Mouse (Mus musculus) embryonic facial prominence, embryonic 12.5 days (tissue): ENCODE measurements around the gene Pou5f1. TPM values are rescaled to one million over a fixed set of nuclear protein-coding genes. Genes with fewer than 3 reads are reported as not detected.

Source experiments
- ATAC-seq: fragments of 200-750 bp; cut with Nextera tagmentation; 2 replicates; pipeline ENCODE4 v1.8.0; 2017; ENCODE audit not compliant: insufficient number of reproducible peaks, insufficient read depth, low FRiP score, low TSS enrichment
- H3K27ac ChIP-seq: fragments of 300-500 bp; sonication (generic); 2 replicates; pipeline ENCODE4 v1.5.1; 2016; ENCODE audit warnings: mild to moderate bottlenecking
- H3K27me3 ChIP-seq: fragments of 300-500 bp; sonication (generic); 2 replicates; pipeline ENCODE4 v1.6.1; 2016; ENCODE audit warnings: mild to moderate bottlenecking, moderate library complexity
- H3K36me3 ChIP-seq: fragments of 300-500 bp; sonication (generic); 2 replicates; pipeline ENCODE4 v1.6.1; 2016; ENCODE audit warnings: mild to moderate bottlenecking
- H3K4me1 ChIP-seq: fragments of 300-500 bp; sonication (generic); 2 replicates; pipeline ENCODE4 v1.6.1; 2016
- H3K4me2 ChIP-seq: fragments of 300-500 bp; sonication (generic); replicated peaks from 2 replicates; pipeline ENCODE4 v1.6.1; 2016; ENCODE audit warnings: mild to moderate bottlenecking, moderate library complexity
- H3K4me3 ChIP-seq: fragments of 300-500 bp; sonication (generic); 2 replicates; pipeline ENCODE4 v1.5.1; 2016; ENCODE audit warnings: mild to moderate bottlenecking
- H3K9ac ChIP-seq: fragments of 300-500 bp; sonication (generic); 2 replicates; pipeline ENCODE4 v1.6.1; 2016; ENCODE audit warnings: mild to moderate bottlenecking, moderate library complexity
- H3K9me3 ChIP-seq: fragments of 300-500 bp; sonication (generic); 2 replicates; pipeline ENCODE4 v1.6.1; 2016; ENCODE audit warnings: mild to moderate bottlenecking, moderate library complexity
- WGBS: fragments of 180-500 bp; shearing (Covaris S2); methylation state at CpG from one replicate; pipeline ENCODE4 v1.1.7; 2016; 5-methylcytosine and 5-hydroxymethylcytosine counted together
- polyA plus RNA-seq: library from polyadenylated mRNA; unstranded; fragments of >200 nt; fragmentation: Nextera tagmentation; extraction: Ambion mirVana; gene quantifications from 2 replicates; pipeline ENCODE4 v1.2.1, GENCODE M21; 2016

Pou5f1 gene
- polyA plus RNA-seq, 1 experiment from 2014 or later, result not detected

GRCm38 (mm10) chr17:35539540-35539939 is 33.7 kb downstream of the Pou5f1 start:
- no peaks in the 10 kb centered on the region for H3K27me3 ChIP-seq
- H3K4me3 ChIP-seq, result no peak overlapping the region
- H3K4me2 ChIP-seq, result no peak overlapping the region
- whole genome bisulfite sequencing, result 58% methylated on average over 10 of the region's 10 CpGs
- no peaks in the 10 kb centered on the region for H3K4me1 ChIP-seq
- H3K27ac ChIP-seq, result no peak overlapping the region
- no peak overlapping the region for H3K9ac ChIP-seq
- H3K9me3 ChIP-seq, result no peaks in the 10 kb centered on the region
- H3K36me3 ChIP-seq, result no peaks in the 10 kb centered on the region
- no peak for ATAC-seq

GRCm38 (mm10) chr17:35542761-35543411 is 37.1 kb downstream of the Pou5f1 start:
- Histone ChIP-seq H3K27ac (no peak overlapping the region), H3K27me3 (no peaks in the 10 kb centered on the region), H3K9ac (no peak overlapping the region), H3K4me2 (no peak overlapping the region), H3K4me1 (0 out of 2 replicates have a peak, but pooled peaks cover 6% of the 10 kb centered on the region), H3K4me3 (no peak overlapping the region), H3K36me3 (no peaks in the 10 kb centered on the region), H3K9me3 (no peaks in the 10 kb centered on the region)
- WGBS, result 80% methylated on average over 15 of the region's 15 CpGs
- ATAC-seq, result no peak

- WGBS, result 46% methylated on average over 14 of the region's 14 CpGs
- Histone ChIP-seq H3K4me1 (0 out of 2 replicates have a peak, but pooled peaks cover 6% of the 10 kb centered on the region), H3K9ac (no peak overlapping the region), H3K4me2 (no peak overlapping the region), H3K36me3 (no peaks in the 10 kb centered on the region), H3K9me3 (no peaks in the 10 kb centered on the region), H3K27ac (no peak overlapping the region), H3K4me3 (no peak overlapping the region), H3K27me3 (no peaks in the 10 kb centered on the region)
- no peak for ATAC-seq
These were observed 37.6 kb downstream of the Pou5f1 start for GRCm38 (mm10) chr17:35543412-35543861.

GRCm38 (mm10) chr17:35544001-35544400 is 38.2 kb downstream of the Pou5f1 start:
- 0 out of 2 replicates have a peak, but pooled peaks cover 6% of the 10 kb centered on the region for H3K4me1 ChIP-seq
- ATAC-seq, result no peak
- H3K4me2 ChIP-seq, result no peak overlapping the region
- 81% methylated on average over 6 of the region's 6 CpGs for WGBS
- H3K27me3 ChIP-seq, result no peaks in the 10 kb centered on the region
- no peak overlapping the region for H3K9ac ChIP-seq
- no peaks in the 10 kb centered on the region for H3K9me3 ChIP-seq
- H3K4me3 ChIP-seq, result no peak overlapping the region
- H3K36me3 ChIP-seq, result no peaks in the 10 kb centered on the region
- no peak overlapping the region for H3K27ac ChIP-seq

- no peak overlapping the region for H3K4me2 ChIP-seq
- H3K4me1 ChIP-seq, result 0 out of 2 replicates have a peak, but pooled peaks cover 10% of the 10 kb centered on the region
- ATAC-seq, result no peak
- H3K27ac ChIP-seq, result no peak overlapping the region
- WGBS, result 28% methylated on average over 6 of the region's 6 CpGs
- H3K9ac ChIP-seq, result no peak overlapping the region
- H3K9me3 ChIP-seq, result no peaks in the 10 kb centered on the region
- no peaks in the 10 kb centered on the region for H3K27me3 ChIP-seq
- H3K36me3 ChIP-seq, result no peaks in the 10 kb centered on the region
- H3K4me3 ChIP-seq, result no peak overlapping the region
These were observed 38.9 kb downstream of the Pou5f1 start for GRCm38 (mm10) chr17:35544680-35545079.

GRCm38 (mm10) chr17:35547465-35547864 is 41.6 kb downstream of the Pou5f1 start:
- WGBS, result 63% methylated on average over 2 of the region's 2 CpGs
- no peak overlapping the region for H3K27ac ChIP-seq

GRCm38 (mm10) chr17:35548636-35549035 is 42.8 kb downstream of the Pou5f1 start:
- H3K4me1 ChIP-seq, result 0 out of 2 replicates have a peak, but pooled peaks cover 11% of the 10 kb centered on the region
- H3K4me2 ChIP-seq, result no peak overlapping the region
- no peak overlapping the region for H3K27ac ChIP-seq
- no peak overlapping the region for H3K4me3 ChIP-seq
- no peak overlapping the region for H3K9ac ChIP-seq
- no peak for ATAC-seq
- no peaks in the 10 kb centered on the region for H3K27me3 ChIP-seq
- WGBS, result 18% methylated on average over 5 of the region's 5 CpGs
- no peaks in the 10 kb centered on the region for H3K9me3 ChIP-seq
- H3K36me3 ChIP-seq, result no peaks in the 10 kb centered on the region

More at GRCm38 (mm10) chr17:35547465-35547864, 41.6 kb downstream of the Pou5f1 start:
- no peaks in the 10 kb centered on the region for H3K27me3 ChIP-seq
- no peak overlapping the region for H3K9ac ChIP-seq
- no peak for ATAC-seq
- no peak overlapping the region for H3K4me2 ChIP-seq
- H3K9me3 ChIP-seq, result no peaks in the 10 kb centered on the region
- no peaks in the 10 kb centered on the region for H3K36me3 ChIP-seq
- H3K4me3 ChIP-seq, result no peak overlapping the region
- H3K4me1 ChIP-seq, result 0 out of 2 replicates have a peak, but pooled peaks cover 11% of the 10 kb centered on the region

GRCm38 (mm10) chr17:35549437-35550142 is 43.8 kb downstream of the Pou5f1 start:
- Histone ChIP-seq H3K9me3 (no peaks in the 10 kb centered on the region), H3K9ac (no peak overlapping the region), H3K27me3 (no peaks in the 10 kb centered on the region), H3K4me2 (no peak overlapping the region; the same call in 1 of the 2 replicates), H3K4me3 (no peak overlapping the region), H3K27ac (peak overlapping the region; percentile 64), H3K36me3 (no peaks in the 10 kb centered on the region), H3K4me1 (0 out of 2 replicates have a peak, but pooled peaks cover 11% of the 10 kb centered on the region)
- 49% methylated on average over 15 of the region's 15 CpGs for WGBS
- no peak for ATAC-seq

GRCm38 (mm10) chr17:35550143-35550494 is 44.3 kb downstream of the Pou5f1 start:
- Histone ChIP-seq H3K9me3 (no peaks in the 10 kb centered on the region), H3K27ac (no peak overlapping the region), H3K9ac (no peak overlapping the region), H3K4me2 (no peak overlapping the region), H3K27me3 (no peaks in the 10 kb centered on the region), H3K4me3 (no peak overlapping the region), H3K4me1 (0 out of 2 replicates have a peak, but pooled peaks cover 11% of the 10 kb centered on the region), H3K36me3 (no peaks in the 10 kb centered on the region)
- ATAC-seq, result no peak
- WGBS, result 91% methylated on average over 4 of the region's 4 CpGs

- no peak overlapping the region for H3K9ac ChIP-seq
- no peak overlapping the region for H3K4me3 ChIP-seq
- 35% methylated on average over 8 of the region's 8 CpGs for WGBS
- no peak for ATAC-seq
- H3K4me1 ChIP-seq, result 0 out of 2 replicates have a peak, but pooled peaks cover 11% of the 10 kb centered on the region
- H3K9me3 ChIP-seq, result no peaks in the 10 kb centered on the region
- H3K27me3 ChIP-seq, result no peaks in the 10 kb centered on the region
- H3K4me2 ChIP-seq, result no peak overlapping the region
- no peak overlapping the region for H3K27ac ChIP-seq
- H3K36me3 ChIP-seq, result no peaks in the 10 kb centered on the region
These were observed 45.1 kb downstream of the Pou5f1 start for GRCm38 (mm10) chr17:35550871-35551270.

- Histone ChIP-seq H3K9ac (no peak within 1 kb of the TSS; the same call in 1 of the 2 replicates), H3K4me1 (0 out of 2 replicates have a peak, but pooled peaks cover 11% of the 10 kb centered on the region), H3K4me3 (no peak within 1 kb of the TSS), H3K27me3 (no peaks in the 10 kb centered on the region), H3K4me2 (no peak within 1 kb of the TSS), H3K36me3 (no peaks in the 10 kb centered on the region), H3K27ac (no peak within 1 kb of the TSS), H3K9me3 (no peaks in the 10 kb centered on the region)
- no peak for ATAC-seq
- 77% methylated on average over 10 of the region's 10 CpGs for WGBS
These were observed 46.1 kb downstream of the Pou5f1 start, which contains the start of gene Cdsn for GRCm38 (mm10) chr17:35551881-35552414. TSS of gene Cdsn (plus strand) at chr17:35552128.
